Mouse (Mus musculus) pancreas, adult 10 weeks (tissue): Measurements from ENCODE around the gene Zfp990. TPM values are rescaled to one million over a fixed set of nuclear protein-coding genes. Genes with fewer than 3 reads are reported as not detected.

ENCODE experiments used
- polyA plus RNA-seq: library from polyadenylated mRNA; stranded (reverse); fragments of 350-450 nt; fragmentation: Illumina TruSeq; extraction: RNeasy Lipid Tissue Mini Kit (QIAGEN cat#74804); gene quantifications from one replicate; pipeline ENCODE4 v1.2.3, GENCODE M21; 2015; ENCODE audit warnings: low read depth, low replicate concordance; ENCODE audit not compliant: insufficient read depth

Zfp990 gene
- polyA plus RNA-seq = not detected

DNA sequence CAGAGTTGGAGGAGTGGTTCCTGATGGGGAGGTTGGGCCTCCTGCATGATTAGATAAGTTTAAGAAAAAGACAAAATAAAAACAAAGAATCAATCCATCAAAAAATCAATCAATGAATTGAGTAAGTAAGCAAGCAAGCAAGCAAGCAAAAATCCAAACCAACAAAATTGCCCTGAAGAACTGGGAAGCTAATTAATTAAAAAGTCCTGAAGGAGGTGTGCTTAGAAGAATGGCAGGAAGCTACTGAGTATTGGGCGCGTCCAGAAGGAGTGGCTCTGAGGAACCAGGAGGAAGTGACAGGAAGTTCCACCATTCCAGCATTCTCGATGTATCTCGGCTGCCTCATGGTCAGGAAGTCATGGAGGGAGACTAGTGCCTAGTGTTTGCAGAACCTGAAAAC, at the start of gene Zfp990:
Zfp990 (plus strand) TSS at position 301 of the 400 bp plus-strand sequence.

DNA sequence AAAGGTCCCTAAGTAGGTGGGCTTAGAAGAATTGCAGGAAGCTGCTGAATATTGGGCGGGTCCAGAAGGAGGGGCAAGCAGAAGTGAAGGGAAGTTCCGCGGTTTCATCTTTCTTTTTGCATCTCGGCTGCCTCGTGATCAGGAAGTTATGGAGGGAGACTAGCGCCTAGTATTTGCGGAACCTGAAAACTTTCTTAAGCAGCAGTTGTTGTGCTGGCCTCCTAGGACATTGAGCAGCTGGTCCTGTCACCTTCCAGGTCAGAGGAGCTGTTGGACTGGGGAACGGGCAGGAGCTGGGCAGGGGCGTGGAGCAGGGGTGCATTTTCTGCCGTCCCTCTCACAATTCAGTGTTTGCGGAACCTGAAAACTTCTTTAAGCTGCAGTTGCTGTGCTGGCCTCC, 74.5 kb downstream of the Zfp990 start, which contains the start of gene Gm13212:
Gm13212 (plus strand) TSS at position 89 of the 400 bp plus-strand sequence.

Other genes starting within 250 kb of the Zfp990 start
- gene Tnfrsf8, start 195.6 kb upstream of the Zfp990 start, polyA plus RNA-seq = not detected
- gene Gm13212, start 74.4 kb downstream of the Zfp990 start, polyA plus RNA-seq = 0.63 TPM
- gene Zfp980, start 159.9 kb downstream of the Zfp990 start, polyA plus RNA-seq = not detected